Mouse (Mus musculus) thymus, adult 2 months (tissue): Measurements from ENCODE around the gene Akt1. TPM values are rescaled to one million over a fixed set of nuclear protein-coding genes. Genes with fewer than 3 reads are reported as not detected.

Source experiments
- DNase-seq: peaks from one replicate; pipeline ENCODE4 v3.0.0; 2021
- H3K27ac ChIP-seq: fragments of 200-500 bp; 2 replicates; pipeline ENCODE4 v1.5.1; 2012; ENCODE audit warnings: low read length, control low read depth; ENCODE audit not compliant: control insufficient read depth, insufficient read depth
- H3K27me3 ChIP-seq: fragments of 200-500 bp; 2 replicates; pipeline ENCODE4 v1.6.1; 2012; ENCODE audit warnings: mild to moderate bottlenecking, low read length, moderate library complexity, mixed read lengths; ENCODE audit not compliant: control insufficient read depth, insufficient read depth
- H3K36me3 ChIP-seq: fragments of 200-500 bp; 2 replicates; pipeline ENCODE4 v1.6.1; 2012; ENCODE audit warnings: mild to moderate bottlenecking, low read length, moderate library complexity; ENCODE audit not compliant: control insufficient read depth, insufficient read depth
- H3K4me1 ChIP-seq: fragments of 200-500 bp; replicated peaks from 2 replicates; pipeline ENCODE4 v1.6.1; 2012; ENCODE audit warnings: low read length; ENCODE audit not compliant: control insufficient read depth, insufficient read depth
- H3K4me3 ChIP-seq: fragments of 200-500 bp; 2 replicates; pipeline ENCODE4 v1.5.1; 2012; ENCODE audit warnings: mild to moderate bottlenecking, low read length, control low read depth, moderate library complexity; ENCODE audit not compliant: control insufficient read depth, insufficient read depth
- CTCF ChIP-seq: fragments of 200-500 bp; IDR thresholded peaks from 2 replicates; pipeline ENCODE4 v1.5.1; 2012; ENCODE audit warnings: mild to moderate bottlenecking, control low read depth, low read length, moderate library complexity, borderline replicate concordance; ENCODE audit not compliant: control insufficient read depth, poor library complexity, insufficient read depth; ENCODE audit errors: extremely low read depth
- POLR2A ChIP-seq: fragments of 200-500 bp; IDR thresholded peaks from 2 replicates; pipeline ENCODE4 v1.6.1; 2012; ENCODE audit warnings: mild to moderate bottlenecking, low read length, control low read depth, moderate library complexity; ENCODE audit not compliant: control insufficient read depth, poor library complexity, insufficient read depth; ENCODE audit errors: extremely low read depth
- WGBS: fragments of 180-500 bp; shearing (Covaris S2); methylation state at CpG from one replicate; pipeline ENCODE4 v1.1.7; 2018; 5-methylcytosine and 5-hydroxymethylcytosine counted together
- polyA plus RNA-seq: library from polyadenylated mRNA; depleted of rRNA; stranded (reverse); fragments of >200 nt; gene quantifications from 2 replicates; pipeline ENCODE4 v1.2.3, GENCODE M21; 2012

Gene Akt1
- polyA plus RNA-seq, 1 experiment: 220 TPM

- Histone ChIP-seq H3K27me3 (no peaks in the 10 kb centered on the region), H3K4me1 (peaks cover 33% of the 10 kb centered on the region), H3K27ac (no peak overlapping the region), H3K36me3 (no peaks in the 10 kb centered on the region), H3K4me3 (no peak overlapping the region)
- no peak for TF ChIP-seq POLR2A
- no peak for TF ChIP-seq CTCF
- 92% methylated on average over 4 of the region's 4 CpGs for WGBS
- DNase-seq: no peak
Observed at GRCm38 (mm10) chr12:112625700-112626099, 49.0 kb downstream of the Akt1 start.

- Histone ChIP-seq H3K36me3 (no peaks in the 10 kb centered on the region), H3K27me3 (no peaks in the 10 kb centered on the region), H3K27ac (no peak overlapping the region), H3K4me3 (no peak overlapping the region), H3K4me1 (peaks cover 41% of the 10 kb centered on the region)
- peak; percentile 67 for DNase-seq
- WGBS: 26% methylated on average over 2 of the region's 2 CpGs
- TF ChIP-seq POLR2A (no peak), CTCF (peak; percentile 89; the same call in 1 of the 2 replicates)
Observed at GRCm38 (mm10) chr12:112623742-112624141, 50.9 kb downstream of the Akt1 start.

GRCm38 (mm10) chr12:112621900-112622299 lies 52.8 kb downstream of the Akt1 start:
- peaks cover 46% of the 10 kb centered on the region for H3K4me1 ChIP-seq
- no peaks in the 10 kb centered on the region for H3K36me3 ChIP-seq
- H3K27me3 ChIP-seq: no peaks in the 10 kb centered on the region
- no peak overlapping the region for H3K4me3 ChIP-seq
- 95% methylated on average over 3 of the region's 3 CpGs for WGBS
- no peak for TF ChIP-seq CTCF
- no peak for TF ChIP-seq POLR2A
- no peak overlapping the region for H3K27ac ChIP-seq
- no peak for DNase-seq

GRCm38 (mm10) chr12:112620354-112621061 lies 54.2 kb downstream of the Akt1 start:
- no peak for DNase-seq
- TF ChIP-seq CTCF (no peak), POLR2A (no peak)

GRCm38 (mm10) chr12:112619686-112620353 lies 54.9 kb downstream of the Akt1 start, which contains the start of gene Adssl1:
TSS of gene Adssl1 (plus strand) at chr12:112620045.
- WGBS: under 1% methylated on average over 52 of the region's 56 CpGs
- peak within 1 kb of the TSS; percentile 68 for H3K4me3 ChIP-seq
- peak within 1 kb of the TSS; percentile 71 for H3K27ac ChIP-seq
- no peaks in the 10 kb centered on the region for H3K27me3 ChIP-seq
- peak; percentile 52 for DNase-seq
- H3K4me1 ChIP-seq: peaks cover 43% of the 10 kb centered on the region
- H3K36me3 ChIP-seq: no peaks in the 10 kb centered on the region
- no peak; the same call in 1 of the 2 replicates for TF ChIP-seq CTCF
- TF ChIP-seq POLR2A: no peak; the same call in 1 of the 2 replicates

More at GRCm38 (mm10) chr12:112620354-112621061, 54.2 kb downstream of the Akt1 start:
- Histone ChIP-seq H3K4me1 (peaks cover 43% of the 10 kb centered on the region), H3K36me3 (no peaks in the 10 kb centered on the region), H3K27me3 (no peaks in the 10 kb centered on the region), H3K4me3 (peak overlapping the region; percentile 68), H3K27ac (no peak overlapping the region)
- 7% methylated on average over 15 of the region's 16 CpGs for WGBS

- no peaks in the 10 kb centered on the region for H3K36me3 ChIP-seq
- DNase-seq: peak; percentile 51
- peak overlapping the region; percentile 68 for H3K4me3 ChIP-seq
- peaks cover 43% of the 10 kb centered on the region for H3K4me1 ChIP-seq
- 6% methylated on average over 13 of the region's 13 CpGs for WGBS
- H3K27ac ChIP-seq: peak overlapping the region; percentile 71
- TF ChIP-seq POLR2A (no peak), CTCF (0 out of 2 replicates have a peak, but pooled peaks have one; percentile 17)
- no peaks in the 10 kb centered on the region for H3K27me3 ChIP-seq
Observed at GRCm38 (mm10) chr12:112618981-112619685, 55.6 kb downstream of the Akt1 start.
